Mouse (Mus musculus) MEL (cell line): ENCODE results near the gene Zfp931.

Experiments
- CHD1 ChIP-seq: IDR thresholded peaks from 2 replicates; pipeline ENCODE4 v1.6.1; 2012; ENCODE audit warnings: low read depth, mild to moderate bottlenecking, inconsistent platforms, low read length, improper control_type of control experiment
- CTCF ChIP-seq, 3 experiments: IDR thresholded peaks in 2 of 3; conservative IDR thresholded peaks in 1 of 3; 2 replicates each; pipeline ENCODE4 v1.5.1; 2011 to 2012; ENCODE audit warnings: low read length in 3 of 3, low read depth in 2 of 3, mild to moderate bottlenecking in 2 of 3, improper control_type of control experiment in 1 of 3, inconsistent platforms in 1 of 3, mixed read lengths in 1 of 3, moderate library complexity in 1 of 3; ENCODE audit not compliant: control insufficient read depth in 1 of 3, insufficient read depth in 1 of 3, poor library complexity in 1 of 3, severe bottlenecking in 1 of 3
- EP300 ChIP-seq, 2 experiments: IDR thresholded peaks; 2 replicates each; pipeline ENCODE4 v1.6.1; 2011; ENCODE audit warnings: improper control_type of control experiment in 2 of 2, low read length in 2 of 2, low read depth in 1 of 2, mild to moderate bottlenecking in 1 of 2
- GABPA ChIP-seq: IDR thresholded peaks from 2 replicates; pipeline ENCODE4 v1.6.1; 2012; ENCODE audit warnings: low read depth, mild to moderate bottlenecking, inconsistent platforms, low read length, improper control_type of control experiment, moderate library complexity
- MAFK ChIP-seq: IDR thresholded peaks from 2 replicates; pipeline ENCODE4 v1.6.1; 2011; ENCODE audit warnings: low read depth, mild to moderate bottlenecking, low read length, improper control_type of control experiment, borderline replicate concordance
- MEF2A ChIP-seq: IDR thresholded peaks from 2 replicates; pipeline ENCODE4 v1.6.1; 2014; ENCODE audit warnings: low read depth, mild to moderate bottlenecking, inconsistent platforms, low read length, improper control_type of control experiment; ENCODE audit not compliant: poor library complexity, insufficient replicate concordance, severe bottlenecking; ENCODE audit errors: extremely low read depth
- MXI1 ChIP-seq: IDR thresholded peaks from 2 replicates; pipeline ENCODE4 v1.6.1; 2011; ENCODE audit warnings: mild to moderate bottlenecking, low read depth, low read length, improper control_type of control experiment
- POLR2A ChIP-seq, 2 experiments: IDR thresholded peaks; 2 replicates each; pipeline ENCODE4 v1.6.1; 2011 to 2012; ENCODE audit warnings: low read length in 2 of 2, mild to moderate bottlenecking in 2 of 2, control low read depth in 1 of 2, improper control_type of control experiment in 1 of 2, low read depth in 1 of 2, moderate library complexity in 1 of 2; ENCODE audit not compliant: control insufficient read depth in 1 of 2, insufficient read depth in 1 of 2, poor library complexity in 1 of 2
- POLR2AphosphoS2 ChIP-seq: IDR thresholded peaks from 2 replicates; pipeline ENCODE4 v1.6.1; 2011; ENCODE audit warnings: low read length, improper control_type of control experiment
- SIN3A ChIP-seq: IDR thresholded peaks from 2 replicates; pipeline ENCODE4 v1.6.1; 2012; ENCODE audit warnings: low read length, improper control_type of control experiment, inconsistent platforms
- TCF12 ChIP-seq: IDR thresholded peaks from 2 replicates; pipeline ENCODE4 v1.6.1; 2014; ENCODE audit warnings: low read depth, mild to moderate bottlenecking, inconsistent platforms, low read length, improper control_type of control experiment, moderate library complexity
- USF1 ChIP-seq: IDR thresholded peaks from 2 replicates; pipeline ENCODE4 v1.6.1; 2014; ENCODE audit warnings: low read depth, mild to moderate bottlenecking, inconsistent platforms, low read length, improper control_type of control experiment, moderate library complexity
- ZC3H11A ChIP-seq: IDR thresholded peaks from 2 replicates; pipeline ENCODE4 v1.6.1; 2012; ENCODE audit warnings: low read depth, mild to moderate bottlenecking, inconsistent platforms, low read length, improper control_type of control experiment
- ZMIZ1 ChIP-seq: IDR thresholded peaks from 2 replicates; pipeline ENCODE4 v1.6.1; 2012; ENCODE audit warnings: low read depth, mild to moderate bottlenecking, inconsistent platforms, low read length, improper control_type of control experiment, moderate library complexity

DNA sequence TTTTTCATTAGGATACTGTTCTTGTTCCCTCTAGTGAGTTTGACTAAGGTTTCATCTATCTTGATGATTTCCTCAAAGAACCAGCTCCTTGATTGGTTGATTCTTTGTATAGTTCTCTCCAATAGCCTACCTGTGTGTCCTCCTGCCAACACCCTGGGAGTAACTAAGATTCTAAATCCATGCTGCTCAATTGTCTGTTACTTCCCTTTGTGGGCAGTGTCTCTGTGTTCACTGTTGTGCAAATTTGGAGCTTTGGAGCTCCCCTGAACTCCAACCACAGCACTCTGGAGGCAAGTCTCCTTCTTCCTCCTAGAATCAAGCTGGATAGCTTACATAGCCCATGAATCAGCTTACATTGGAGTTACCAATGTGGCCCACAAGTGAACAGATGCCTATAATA, 11.3 kb upstream of the Zfp931 start:
- no peak for TF ChIP-seq POLR2A (IDR thresholded peaks at IDR 0.05; ENCODE audit: control insufficient read depth in 1 of 2, insufficient read depth in 1 of 2, low read depth in 1 of 2, low read length in 2 of 2, poor library complexity in 1 of 2)
- no peak for TF ChIP-seq EP300 (IDR thresholded peaks at IDR 0.05; ENCODE audit: low read depth in 1 of 2, low read length in 2 of 2)
- TF ChIP-seq TCF12: no peak
- no peak for TF ChIP-seq CTCF (IDR thresholded peaks at IDR 0.05 in 2 of 3, conservative IDR thresholded peaks at IDR 0.05 in 1 of 3; ENCODE audit: control insufficient read depth in 1 of 3, insufficient read depth in 1 of 3, low read depth in 2 of 3, low read length in 3 of 3, poor library complexity in 1 of 3, severe bottlenecking in 1 of 3)
- no peak for TF ChIP-seq MEF2A
- TF ChIP-seq GABPA: no peak
- TF ChIP-seq POLR2AphosphoS2: no peak
- no peak for TF ChIP-seq MXI1
- no peak for TF ChIP-seq USF1
- no peak for TF ChIP-seq CHD1
- TF ChIP-seq MAFK: no peak
- TF ChIP-seq SIN3A: no peak
- no peak for TF ChIP-seq ZC3H11A
- TF ChIP-seq ZMIZ1: no peak
